Mouse (Mus musculus) heart, embryonic 12.5 days (tissue): Measurements from ENCODE around the gene Gm3448. TPM values are rescaled to one million over a fixed set of nuclear protein-coding genes. Genes with fewer than 3 reads are reported as not detected.
"Not testable (repeated sequence)": the region's sequence is repeated elsewhere in the genome, so short reads cannot be mapped to it uniquely, and the experiment has no call there.

Experiments
- ATAC-seq: fragments of 200-750 bp; cut with Nextera tagmentation; 2 replicates; pipeline ENCODE4 v1.8.0; 2017; ENCODE audit warnings: moderate TSS enrichment, moderate library complexity; ENCODE audit not compliant: insufficient number of reproducible peaks, low FRiP score
- H3K27ac ChIP-seq: fragments of 300-500 bp; sonication (generic); 2 replicates; pipeline ENCODE4 v1.5.1; 2016; ENCODE audit warnings: mild to moderate bottlenecking, moderate library complexity; ENCODE audit not compliant: poor library complexity, severe bottlenecking
- H3K27me3 ChIP-seq: fragments of 300-500 bp; sonication (generic); replicated peaks from 2 replicates; pipeline ENCODE4 v1.6.1; 2016; ENCODE audit warnings: mild to moderate bottlenecking, moderate library complexity
- H3K36me3 ChIP-seq: fragments of 300-500 bp; sonication (generic); 2 replicates; pipeline ENCODE4 v1.6.1; 2016; ENCODE audit warnings: mild to moderate bottlenecking, moderate library complexity
- H3K4me1 ChIP-seq: fragments of 300-500 bp; sonication (generic); replicated peaks from 2 replicates; pipeline ENCODE4 v1.6.1; 2016; ENCODE audit warnings: mild to moderate bottlenecking
- H3K4me2 ChIP-seq: fragments of 300-500 bp; sonication (generic); 2 replicates; pipeline ENCODE4 v1.6.1; 2016; ENCODE audit warnings: mild to moderate bottlenecking, moderate library complexity
- H3K4me3 ChIP-seq: fragments of 300-500 bp; sonication (generic); 2 replicates; pipeline ENCODE4 v1.5.1; 2016; ENCODE audit warnings: mild to moderate bottlenecking
- H3K9ac ChIP-seq: fragments of 300-500 bp; sonication (generic); 2 replicates; pipeline ENCODE4 v1.6.1; 2016; ENCODE audit warnings: mild to moderate bottlenecking, moderate library complexity
- H3K9me3 ChIP-seq: fragments of 300-500 bp; sonication (generic); replicated peaks from 2 replicates; pipeline ENCODE4 v1.6.1; 2016; ENCODE audit warnings: mild to moderate bottlenecking, moderate library complexity
- WGBS: fragments of 180-500 bp; shearing (Covaris S2); methylation state at CpG from one replicate; pipeline ENCODE4 v1.1.7; 2016; 5-methylcytosine and 5-hydroxymethylcytosine counted together
- polyA plus RNA-seq: library from polyadenylated mRNA; unstranded; fragments of >200 nt; fragmentation: Nextera tagmentation; extraction: Ambion mirVana; gene quantifications from 2 replicates; pipeline ENCODE4 v1.2.1, GENCODE M21; 2016

Gene Gm3448
- polyA plus RNA-seq, 1 experiment from 2014 or later = 2.4 TPM

- not testable (repeated sequence) for H3K4me1 ChIP-seq, H3K27me3 ChIP-seq, H3K27ac ChIP-seq, H3K9me3 ChIP-seq, H3K36me3 ChIP-seq, H3K4me2 ChIP-seq, ATAC-seq, H3K9ac ChIP-seq, H3K4me3 ChIP-seq
- WGBS = no CpG with 5 or more reads among the region's 4 CpGs
These were observed 9.9 kb downstream of the Gm3448 start for GRCm38 (mm10) chr17:15031414-15031813.

GRCm38 (mm10) chr17:15025513-15025912 lies 15.8 kb downstream of the Gm3448 start:
- no CpG with 5 or more reads among the region's 6 CpGs for WGBS
- not testable (repeated sequence) for H3K4me3 ChIP-seq, H3K9me3 ChIP-seq, H3K27me3 ChIP-seq, H3K27ac ChIP-seq, H3K4me2 ChIP-seq, H3K4me1 ChIP-seq, H3K36me3 ChIP-seq, ATAC-seq, H3K9ac ChIP-seq

GRCm38 (mm10) chr17:15024502-15025193 lies 16.7 kb downstream of the Gm3448 start:
- not testable (repeated sequence) for H3K36me3 ChIP-seq
- WGBS = no CpG with 5 or more reads among the region's 48 CpGs

DNA sequence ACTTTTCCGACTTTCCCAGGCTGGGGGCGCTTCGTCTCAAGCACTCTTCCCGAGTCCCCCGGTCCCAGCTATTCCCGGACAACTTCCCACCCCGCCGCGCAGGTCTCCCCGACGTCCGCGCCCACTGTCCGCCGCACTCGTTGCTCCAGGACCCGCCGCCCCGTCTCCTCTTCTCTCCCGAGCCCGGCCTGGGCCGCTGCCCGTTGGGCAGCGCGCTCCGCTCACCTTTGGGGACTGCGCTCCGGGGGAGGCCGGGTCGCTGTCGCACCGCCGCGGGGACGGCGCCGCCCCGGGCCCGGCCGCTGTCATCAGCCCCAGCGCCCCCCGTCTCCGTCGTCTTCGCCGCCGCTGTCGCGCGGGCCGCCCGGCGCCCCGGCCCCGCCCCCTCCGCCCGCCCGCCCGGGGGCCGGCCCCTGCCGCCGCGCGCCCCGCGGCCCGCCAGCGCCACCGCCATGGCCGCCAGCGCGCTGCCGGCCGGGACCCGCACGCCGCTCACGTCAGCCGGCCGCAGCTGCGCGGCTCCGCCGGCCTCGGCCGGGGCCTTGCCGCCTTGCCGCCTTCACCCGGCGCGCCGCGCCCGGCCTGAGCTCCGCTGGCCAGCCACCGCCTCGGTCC lies 17.4 kb downstream of the Gm3448 start:
- H3K9me3 ChIP-seq, H3K4me3 ChIP-seq, H3K27ac ChIP-seq, H3K4me2 ChIP-seq, H3K9ac ChIP-seq, H3K36me3 ChIP-seq, H3K4me1 ChIP-seq, H3K27me3 ChIP-seq: not testable (repeated sequence)
- no CpG with 5 or more reads among the region's 97 CpGs for WGBS
- peak; percentile 87 for ATAC-seq

More at GRCm38 (mm10) chr17:15024502-15025193, 16.7 kb downstream of the Gm3448 start:
- H3K27ac ChIP-seq, H3K9ac ChIP-seq, H3K9me3 ChIP-seq, H3K4me1 ChIP-seq, H3K4me2 ChIP-seq, H3K4me3 ChIP-seq, H3K27me3 ChIP-seq: not testable (repeated sequence)
- peak; percentile 82 for ATAC-seq

DNA sequence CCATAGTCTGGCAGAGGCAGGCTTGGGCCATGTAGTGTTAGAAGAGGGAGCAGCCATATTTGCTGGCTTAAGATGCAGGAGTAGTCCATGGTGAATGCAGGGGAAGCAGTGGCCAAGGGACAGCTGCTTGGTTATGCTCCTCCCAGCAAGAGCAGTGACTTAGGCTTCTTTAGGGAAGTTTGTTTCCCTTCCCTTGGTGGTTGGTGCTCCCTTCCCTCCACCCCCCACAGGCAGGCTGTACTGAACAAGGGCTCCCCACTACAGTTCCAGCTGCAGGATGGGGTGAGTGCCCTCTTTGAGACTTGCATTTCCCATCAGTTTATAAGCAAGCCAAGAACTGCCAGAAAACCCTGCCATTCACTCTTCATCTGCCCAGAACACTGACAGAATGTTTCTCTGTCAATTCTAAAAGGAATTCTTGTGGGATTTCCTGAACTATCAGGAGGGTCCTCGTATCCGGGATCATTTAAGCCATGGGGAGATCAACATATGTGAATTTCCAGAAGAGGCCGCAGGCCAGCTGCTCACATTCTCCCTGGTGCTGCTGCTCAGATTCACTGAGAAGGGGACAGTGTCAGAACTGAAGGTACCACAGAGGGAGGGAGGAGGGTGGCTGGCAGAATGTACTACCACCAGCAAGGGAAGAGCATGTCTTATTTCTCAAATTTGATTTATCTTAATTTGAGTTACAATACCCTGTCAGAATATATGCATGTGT lies 19.7 kb downstream of the Gm3448 start:
- H3K4me1 ChIP-seq, H3K4me3 ChIP-seq, ATAC-seq, H3K9me3 ChIP-seq, H3K27ac ChIP-seq, H3K27me3 ChIP-seq, H3K4me2 ChIP-seq, H3K36me3 ChIP-seq: not testable (repeated sequence)
- 80% methylated on average over 3 of the region's 3 CpGs for WGBS
- H3K9ac ChIP-seq = 0 out of 2 replicates have a peak overlapping the region, but pooled peaks have one; percentile 41

DNA sequence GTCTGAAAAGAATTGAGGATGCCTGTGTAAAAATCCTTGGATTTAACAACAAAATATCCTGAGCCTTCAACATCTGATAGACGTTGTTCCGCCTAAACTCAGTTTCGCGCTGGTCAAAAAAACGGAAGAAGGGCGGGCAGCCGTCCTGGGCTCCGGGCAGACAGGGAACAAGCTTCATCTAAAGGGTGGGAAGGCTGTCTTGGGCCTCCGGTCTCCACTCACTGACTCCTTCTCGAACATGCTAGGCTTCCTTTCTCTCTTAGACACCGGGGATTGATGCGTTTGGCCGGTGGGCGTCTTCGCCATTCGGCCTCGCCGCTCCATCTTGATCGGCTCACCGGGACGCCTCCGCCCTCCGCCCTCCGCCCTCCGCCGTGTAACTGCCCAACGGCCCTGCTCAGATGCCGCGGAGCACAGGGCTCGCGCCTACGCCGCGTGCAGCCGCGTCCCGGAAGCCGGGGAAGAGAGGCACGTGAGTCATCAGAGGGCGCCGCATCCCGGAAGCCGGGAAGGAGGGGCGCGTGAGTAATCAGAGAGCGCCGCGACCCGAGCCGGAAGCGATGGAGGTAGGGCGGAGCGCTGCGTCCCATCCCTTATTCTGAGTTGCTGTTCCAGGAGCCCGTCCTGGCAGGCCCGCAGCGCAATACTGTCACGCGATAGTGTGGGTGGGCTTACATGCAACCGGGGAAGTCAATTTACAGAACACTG lies 31.5 kb downstream of the Gm3448 start, which contains the start of gene Gm3435:
Gene Gm3435 (plus strand): TSS at position 471 of the 708 bp plus-strand sequence.
- not testable (repeated sequence) for H3K27ac ChIP-seq, H3K36me3 ChIP-seq, H3K4me3 ChIP-seq, H3K27me3 ChIP-seq, H3K4me2 ChIP-seq, H3K4me1 ChIP-seq, H3K9me3 ChIP-seq, H3K9ac ChIP-seq
- WGBS = no CpG with 5 or more reads among the region's 60 CpGs
- peak; percentile 97 for ATAC-seq

- not testable (repeated sequence) for H3K4me3 ChIP-seq, H3K27me3 ChIP-seq
- no CpG with 5 or more reads among the region's 3 CpGs for WGBS
These were observed 32.2 kb downstream of the Gm3448 start for GRCm38 (mm10) chr17:15009088-15009487.

GRCm38 (mm10) chr17:15000047-15000446 lies 41.3 kb downstream of the Gm3448 start:
- not testable (repeated sequence) for H3K9me3 ChIP-seq, H3K9ac ChIP-seq, H3K27me3 ChIP-seq, H3K27ac ChIP-seq, H3K4me1 ChIP-seq, H3K4me2 ChIP-seq, H3K4me3 ChIP-seq, H3K36me3 ChIP-seq
- no CpG with 5 or more reads among the region's 4 CpGs for WGBS
- ATAC-seq = 0 out of 2 replicates have a peak, but pooled peaks have one; percentile 4

More at GRCm38 (mm10) chr17:15009088-15009487, 32.2 kb downstream of the Gm3448 start:
- not testable (repeated sequence) for H3K9ac ChIP-seq, H3K9me3 ChIP-seq, H3K27ac ChIP-seq, H3K4me1 ChIP-seq, H3K36me3 ChIP-seq, H3K4me2 ChIP-seq
- ATAC-seq = 0 out of 2 replicates have a peak, but pooled peaks have one; percentile 34

DNA sequence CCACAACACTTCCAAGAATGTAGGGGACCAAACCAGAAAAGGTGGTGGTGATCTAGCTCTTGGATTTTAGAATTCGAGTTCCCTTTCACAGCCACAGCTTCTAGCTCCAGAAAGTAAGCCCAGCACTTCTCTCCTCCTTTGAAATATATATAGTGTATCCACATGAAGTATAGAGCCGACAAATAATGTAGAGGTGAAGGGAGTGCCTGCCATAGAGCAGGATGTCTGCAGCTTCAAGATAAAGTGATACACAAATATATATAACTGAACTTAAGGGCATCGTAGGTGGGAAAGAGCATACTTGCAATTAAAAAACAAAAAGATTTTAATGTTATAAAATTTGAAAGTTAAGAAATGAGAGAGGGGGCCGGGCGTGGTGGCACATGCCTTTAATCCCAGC lies 47.2 kb downstream of the Gm3448 start:
- H3K27ac ChIP-seq, H3K4me1 ChIP-seq, H3K36me3 ChIP-seq, ATAC-seq, H3K27me3 ChIP-seq, H3K9ac ChIP-seq, H3K4me2 ChIP-seq, H3K4me3 ChIP-seq, H3K9me3 ChIP-seq: not testable (repeated sequence)
- no CpG with 5 or more reads among the region's 5 CpGs for WGBS

DNA sequence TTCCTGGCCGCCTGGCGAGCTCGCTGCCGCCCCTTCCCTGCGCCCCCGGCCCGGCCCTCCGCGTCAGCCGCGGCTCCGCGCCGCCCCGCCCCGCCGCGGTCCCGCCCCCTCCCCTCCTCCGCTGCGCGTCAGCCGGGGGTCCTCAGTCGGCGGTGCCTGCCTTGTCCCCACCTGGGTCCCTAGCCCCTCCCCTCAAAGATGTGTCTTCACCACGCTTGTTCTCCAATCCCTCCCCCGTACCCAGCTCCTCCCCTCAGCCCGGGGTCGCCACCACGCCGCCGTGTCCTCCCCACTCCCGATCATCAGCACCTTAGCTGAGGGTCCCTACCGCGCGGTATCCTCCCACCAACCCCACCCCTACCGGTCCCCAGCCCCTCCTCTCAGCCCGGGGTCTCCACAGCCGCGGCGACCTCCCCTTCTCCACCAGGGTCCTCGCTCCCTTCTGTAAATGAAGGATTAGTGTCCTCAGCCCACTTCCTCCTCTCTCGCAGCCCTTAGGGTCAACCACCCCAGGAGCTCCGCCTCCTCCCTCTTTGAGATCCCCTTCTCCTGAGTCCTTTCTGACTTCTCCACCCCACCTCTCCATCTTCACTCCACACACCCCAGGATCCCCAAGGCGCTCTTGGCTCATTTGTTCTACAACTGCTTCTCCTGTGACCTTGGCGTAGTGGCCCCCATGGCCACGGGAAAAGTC lies 48.1 kb downstream of the Gm3448 start:
- H3K36me3 ChIP-seq, H3K9ac ChIP-seq, H3K27me3 ChIP-seq, H3K4me3 ChIP-seq, H3K9me3 ChIP-seq, H3K4me1 ChIP-seq, H3K4me2 ChIP-seq, H3K27ac ChIP-seq: not testable (repeated sequence)
- WGBS = no CpG with 5 or more reads among the region's 47 CpGs
- ATAC-seq = peak; percentile 86
